Comparison of ENCODE assay signal across 21 mouse cellular contexts in genomic region chr13:45609461-45609860, GRCm38 (mm10).
DNase-seq lines count a peak whose midpoint lies in the region; ATAC-seq and TF ChIP-seq lines count a peak whose summit lies in the region.
"Had no signal": no experiment of that assay in that cellular context is flagged by ENCODE, and none has a peak within 500 bp of the region (broad histone marks: within the 10 kb centered on the region; RNA-seq: fewer than 3 reads in every experiment).

No protein-coding gene starts in this region.

- WGBS in hindbrain, embryonic 14.5 days, result 32% methylated on average over 4 of the region's 4 CpGs
- WGBS in hindbrain, postnatal 0 days, result 22% methylated on average over 4 of the region's 4 CpGs
- 62% methylated on average over 4 of the region's 4 CpGs for WGBS in kidney, embryonic 16.5 days
- 35% methylated on average over 4 of the region's 4 CpGs for WGBS in midbrain, postnatal 0 days
- WGBS in midbrain, embryonic 16.5 days, result 34% methylated on average over 4 of the region's 4 CpGs

- DNase-seq in hindbrain, embryonic 14.5 days (ENCODE audit: low spot score), result no peak
- DNase-seq in hindbrain, postnatal 0 days (ENCODE audit: low spot score), result no peak
- no peak for DNase-seq in kidney, postnatal 36 days
- no peak for DNase-seq in midbrain, postnatal 0 days (ENCODE audit: low spot score)
- peak; percentile 11 for DNase-seq in retina, postnatal 1 day
- no peak for DNase-seq in embryo, embryonic 10.5 days (ENCODE audit: low spot score)
- DNase-seq: adrenal gland, postnatal 10 days; cerebellum, adult 18-20 months; cerebellum, adult 9-11 months; cerebellum, postnatal 36 days; embryo, embryonic 11 days; gastrocnemius, adult 2 months; gastrocnemius, postnatal 25 days had no signal

- H3K9me3 ChIP-seq in hindbrain, embryonic 14.5 days (ENCODE audit: control insufficient read depth, low read length), result no peaks in the 10 kb centered on the region
- H3K9me3 ChIP-seq in hindbrain, postnatal 0 days (ENCODE audit: low read length), result no peaks in the 10 kb centered on the region
- H3K9me3 ChIP-seq in kidney, embryonic 16.5 days (ENCODE audit: low read length), result peaks cover 5% of the 10 kb centered on the region; the same call in 1 of the 2 replicates
- H3K9me3 ChIP-seq in midbrain, postnatal 0 days (ENCODE audit: low read length), result no peaks in the 10 kb centered on the region
- no peaks in the 10 kb centered on the region for H3K9me3 ChIP-seq in midbrain, embryonic 16.5 days (replicated peaks; ENCODE audit: control insufficient read depth, low read length, poor library complexity, severe bottlenecking)
- H3K9me3 ChIP-seq: embryonic facial prominence, embryonic 15.5 days; hindbrain, embryonic 12.5 days had no signal

- no peak overlapping the region for H3K9ac ChIP-seq in hindbrain, embryonic 14.5 days
- H3K9ac ChIP-seq in hindbrain, postnatal 0 days (replicated peaks; ENCODE audit: low read length), result no peak overlapping the region
- no peak overlapping the region for H3K9ac ChIP-seq in kidney, embryonic 16.5 days (replicated peaks; ENCODE audit: low read length)
- H3K9ac ChIP-seq in midbrain, postnatal 0 days (replicated peaks; ENCODE audit: low read length, poor library complexity, severe bottlenecking), result no peak overlapping the region
- H3K9ac ChIP-seq in midbrain, embryonic 16.5 days (ENCODE audit: low read depth, low read length), result no peak overlapping the region
- H3K9ac ChIP-seq: embryonic facial prominence, embryonic 15.5 days; heart, embryonic 12.5 days; hindbrain, embryonic 12.5 days had no signal

- no peak for TF ChIP-seq CTCF in hindbrain, postnatal 0 days (IDR thresholded peaks at IDR 0.05; ENCODE audit: low read depth)
- no peak for TF ChIP-seq CTCF in midbrain, postnatal 0 days (IDR thresholded peaks at IDR 0.05)

- H3K27ac ChIP-seq in hindbrain, embryonic 14.5 days, result 0 out of 2 replicates have a peak overlapping the region, but pooled peaks have one; percentile 14
- H3K27ac ChIP-seq in hindbrain, postnatal 0 days, result no peak overlapping the region
- peak overlapping the region; percentile 80 for H3K27ac ChIP-seq in kidney, embryonic 16.5 days (ENCODE audit: low read length)
- peak overlapping the region; percentile 12; the same call in 1 of the 2 replicates for H3K27ac ChIP-seq in midbrain, postnatal 0 days (ENCODE audit: low read depth, low read length)
- H3K27ac ChIP-seq in midbrain, embryonic 16.5 days (ENCODE audit: low read length), result no peak overlapping the region
- H3K27ac ChIP-seq: embryonic facial prominence, embryonic 15.5 days; forebrain, embryonic 10.5 days; gastrocnemius, adult 2 months; hindbrain, embryonic 12.5 days had no signal

- H3K4me3 ChIP-seq in hindbrain, embryonic 14.5 days (replicated peaks; ENCODE audit: low read length), result no peak overlapping the region
- H3K4me3 ChIP-seq in hindbrain, postnatal 0 days (ENCODE audit: low read length), result no peak overlapping the region
- H3K4me3 ChIP-seq in kidney, embryonic 16.5 days (ENCODE audit: low read length), result no peak overlapping the region
- no peak overlapping the region for H3K4me3 ChIP-seq in midbrain, postnatal 0 days (ENCODE audit: low read depth, low read length)
- H3K4me3 ChIP-seq in midbrain, embryonic 16.5 days (ENCODE audit: low read depth, low read length), result no peak overlapping the region
- H3K4me3 ChIP-seq: embryonic facial prominence, embryonic 15.5 days; erythroblast, embryonic 14.5 days; forebrain, embryonic 10.5 days; gastrocnemius, adult 2 months; heart, embryonic 12.5 days; hindbrain, embryonic 12.5 days had no signal

- ATAC-seq in hindbrain, embryonic 14.5 days (ENCODE audit: low FRiP score), result peak; percentile 51; the same call in 1 of the 2 replicates
- no peak for ATAC-seq in hindbrain, postnatal 0 days
- ATAC-seq in kidney, embryonic 16.5 days (ENCODE audit: low FRiP score, low TSS enrichment), result no peak; the same call in 1 of the 2 replicates
- no peak for ATAC-seq in midbrain, postnatal 0 days (ENCODE audit: low FRiP score)
- ATAC-seq in midbrain, embryonic 16.5 days, result no peak
- ATAC-seq: forebrain, embryonic 14.5 days had no signal

- no peak overlapping the region for H3K4me2 ChIP-seq in hindbrain, embryonic 14.5 days (replicated peaks)
- no peak overlapping the region for H3K4me2 ChIP-seq in hindbrain, postnatal 0 days (ENCODE audit: low read depth, low read length)
- H3K4me2 ChIP-seq in kidney, embryonic 16.5 days (replicated peaks; ENCODE audit: low read depth, low read length), result no peak overlapping the region
- H3K4me2 ChIP-seq in midbrain, postnatal 0 days (ENCODE audit: low read depth, low read length, poor library complexity, severe bottlenecking), result no peak overlapping the region
- no peak overlapping the region for H3K4me2 ChIP-seq in midbrain, embryonic 16.5 days (ENCODE audit: low read length)
- H3K4me2 ChIP-seq: embryonic facial prominence, embryonic 15.5 days; heart, embryonic 12.5 days; hindbrain, embryonic 12.5 days had no signal

- H3K36me3 ChIP-seq in hindbrain, embryonic 14.5 days (replicated peaks; ENCODE audit: control insufficient read depth, insufficient read depth), result no peaks in the 10 kb centered on the region
- H3K36me3 ChIP-seq in hindbrain, postnatal 0 days (ENCODE audit: insufficient read depth, low read length), result no peaks in the 10 kb centered on the region
- H3K36me3 ChIP-seq in kidney, embryonic 16.5 days (ENCODE audit: insufficient read depth, low read length), result 0 out of 2 replicates have a peak, but pooled peaks cover 5% of the 10 kb centered on the region
- H3K36me3 ChIP-seq in midbrain, postnatal 0 days (ENCODE audit: insufficient read depth, low read length), result no peaks in the 10 kb centered on the region
- no peaks in the 10 kb centered on the region for H3K36me3 ChIP-seq in midbrain, embryonic 16.5 days (ENCODE audit: control insufficient read depth, insufficient read depth, low read length)
- H3K36me3 ChIP-seq: embryonic facial prominence, embryonic 15.5 days; forebrain, embryonic 10.5 days; hindbrain, embryonic 12.5 days had no signal

- H3K27me3 ChIP-seq in hindbrain, embryonic 14.5 days (ENCODE audit: control insufficient read depth, insufficient read depth, low read length), result no peaks in the 10 kb centered on the region
- no peaks in the 10 kb centered on the region for H3K27me3 ChIP-seq in hindbrain, postnatal 0 days (ENCODE audit: insufficient read depth, low read length)
- no peaks in the 10 kb centered on the region for H3K27me3 ChIP-seq in kidney, embryonic 16.5 days (ENCODE audit: insufficient read depth, low read length)
- no peaks in the 10 kb centered on the region for H3K27me3 ChIP-seq in midbrain, postnatal 0 days (ENCODE audit: insufficient read depth, low read length)
- H3K27me3 ChIP-seq in midbrain, embryonic 16.5 days (ENCODE audit: control insufficient read depth, insufficient read depth, low read depth, low read length), result no peaks in the 10 kb centered on the region
- H3K27me3 ChIP-seq: embryonic facial prominence, embryonic 15.5 days; heart, embryonic 12.5 days; hindbrain, embryonic 12.5 days had no signal

- H3K4me1 ChIP-seq in hindbrain, embryonic 14.5 days (replicated peaks; ENCODE audit: control insufficient read depth, insufficient read depth, low read length), result 0 out of 2 replicates have a peak, but pooled peaks cover 4% of the 10 kb centered on the region
- no peaks in the 10 kb centered on the region for H3K4me1 ChIP-seq in hindbrain, postnatal 0 days (ENCODE audit: insufficient read depth, low read length)
- H3K4me1 ChIP-seq in kidney, embryonic 16.5 days (ENCODE audit: insufficient read depth, low read length), result 0 out of 2 replicates have a peak, but pooled peaks cover 4% of the 10 kb centered on the region
- no peaks in the 10 kb centered on the region for H3K4me1 ChIP-seq in midbrain, postnatal 0 days (ENCODE audit: insufficient read depth, low read length)
- H3K4me1 ChIP-seq in midbrain, embryonic 16.5 days (ENCODE audit: control insufficient read depth, insufficient read depth, low read length), result peaks cover 4% of the 10 kb centered on the region; the same call in 1 of the 2 replicates
- H3K4me1 ChIP-seq: embryonic facial prominence, embryonic 15.5 days had no signal

Comparison
In these comparisons a context has a peak if more than half of its experiments do, and no peak if none do; other contexts are left out.
1. H3K27ac ChIP-seq: peak in hindbrain, embryonic 14.5 days (single experiment), kidney, embryonic 16.5 days (single experiment) and midbrain, postnatal 0 days (single experiment); none in hindbrain, postnatal 0 days (single experiment) and midbrain, embryonic 16.5 days (single experiment).